ENCODE assay signal across 10 mouse cellular contexts in the genomic region with DNA sequence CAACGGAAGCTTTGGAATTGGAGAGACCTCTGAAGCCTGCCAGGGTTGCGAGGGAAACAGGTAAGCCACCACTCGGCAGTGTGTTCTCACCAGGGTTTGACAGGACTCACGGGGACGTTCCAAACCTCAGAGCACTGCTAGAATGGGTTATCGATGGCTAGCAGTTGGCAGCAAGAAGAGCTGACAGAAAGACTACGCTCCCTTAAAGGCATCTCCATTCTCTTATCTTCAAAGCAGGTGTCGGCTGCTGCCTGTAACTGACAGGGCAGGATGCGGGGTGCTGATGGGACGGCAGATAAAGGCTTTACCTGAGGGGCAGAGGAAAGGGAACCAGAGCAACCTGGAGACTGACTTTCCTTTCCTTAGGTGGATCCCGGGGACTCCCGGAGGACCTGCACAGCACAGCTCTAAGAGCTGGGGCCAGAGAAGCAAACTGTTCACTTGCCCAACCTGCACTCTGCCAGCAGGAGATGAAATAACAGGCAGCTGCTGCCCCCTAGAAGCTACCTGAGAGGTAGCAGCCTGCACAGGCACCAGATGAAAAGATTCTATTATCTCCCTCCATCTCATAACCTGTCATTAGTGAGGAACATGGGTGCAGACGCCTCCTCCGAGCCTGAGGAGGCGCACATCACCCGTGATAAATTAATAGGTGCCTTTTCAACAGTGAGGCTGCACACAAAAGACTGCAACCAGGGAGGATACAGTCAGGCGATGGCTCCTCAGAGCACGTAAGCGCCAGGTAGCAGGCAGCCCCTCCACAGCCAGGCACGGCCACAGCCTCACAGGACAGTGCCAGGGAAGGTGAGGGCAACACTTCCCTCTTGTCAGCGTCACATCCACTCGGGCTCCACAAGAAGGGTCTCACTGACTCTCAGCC. TPM values are rescaled to one million over a fixed set of nuclear protein-coding genes. Genes with fewer than 3 reads are reported as not detected.
DNase-seq lines count a peak whose midpoint lies in the region; ATAC-seq and TF ChIP-seq lines count a peak whose summit lies in the region.
"Had no signal": no experiment of that assay in that cellular context is flagged by ENCODE, and none has a peak within 500 bp of the region (broad histone marks: within the 10 kb centered on the region; RNA-seq: fewer than 3 reads in every experiment).

No protein-coding gene starts in this region.

- no peak for TF ChIP-seq POLR2A in ES-Bruce4 (IDR thresholded peaks at IDR 0.05; ENCODE audit: insufficient read depth, low read length)

- no peak overlapping the region for H3K4me2 ChIP-seq in hindbrain, embryonic 12.5 days (replicated peaks)
- no peak overlapping the region for H3K4me2 ChIP-seq in hindbrain, embryonic 11.5 days (replicated peaks; ENCODE audit: low read depth, low read length)
- H3K4me2 ChIP-seq in midbrain, postnatal 0 days (ENCODE audit: low read depth, low read length, poor library complexity, severe bottlenecking) = no peak overlapping the region

- ATAC-seq in hindbrain, embryonic 12.5 days (ENCODE audit: low FRiP score) = peak; percentile 69
- ATAC-seq in hindbrain, embryonic 11.5 days (ENCODE audit: low FRiP score) = no peak
- peak; percentile 60; the same call in 1 of the 2 replicates for ATAC-seq in midbrain, postnatal 0 days (ENCODE audit: low FRiP score)
- ATAC-seq in erythroblast, adult 5-6 weeks (replicated peaks; ENCODE audit: low FRiP score, poor library complexity, severe bottlenecking) = no peak

- TF ChIP-seq EP300 in ES-Bruce4 (IDR thresholded peaks at IDR 0.05; ENCODE audit: insufficient read depth, low read depth, low read length) = no peak

- peaks cover 10% of the 10 kb centered on the region for H3K4me1 ChIP-seq in hindbrain, embryonic 12.5 days
- no peaks in the 10 kb centered on the region for H3K4me1 ChIP-seq in hindbrain, embryonic 11.5 days (replicated peaks; ENCODE audit: control insufficient read depth, insufficient read depth, low read length)
- H3K4me1 ChIP-seq in ES-Bruce4 (ENCODE audit: control insufficient read depth, insufficient read depth, low read length) = peaks cover 8% of the 10 kb centered on the region
- no peaks in the 10 kb centered on the region for H3K4me1 ChIP-seq in midbrain, postnatal 0 days (ENCODE audit: insufficient read depth, low read length)

- no peaks in the 10 kb centered on the region for H3K9me3 ChIP-seq in hindbrain, embryonic 12.5 days (replicated peaks)
- no peaks in the 10 kb centered on the region for H3K9me3 ChIP-seq in hindbrain, embryonic 11.5 days (ENCODE audit: control insufficient read depth, low read length)
- no peaks in the 10 kb centered on the region for H3K9me3 ChIP-seq in ES-Bruce4 (replicated peaks; ENCODE audit: control insufficient read depth, insufficient read depth, low read length, poor library complexity, severe bottlenecking)
- no peaks in the 10 kb centered on the region for H3K9me3 ChIP-seq in midbrain, postnatal 0 days (ENCODE audit: low read length)

- H3K27ac ChIP-seq in hindbrain, embryonic 12.5 days = peak overlapping the region; percentile 35; the same call in 1 of the 2 replicates
- no peak overlapping the region; the same call in 1 of the 2 replicates for H3K27ac ChIP-seq in hindbrain, embryonic 11.5 days (ENCODE audit: low read depth, low read length)
- no peak overlapping the region for H3K27ac ChIP-seq in ES-Bruce4 (ENCODE audit: insufficient read depth, low read length)
- H3K27ac ChIP-seq in midbrain, postnatal 0 days (ENCODE audit: low read depth, low read length) = no peak overlapping the region

- 82% methylated on average over 22 of the region's 22 CpGs for WGBS in hindbrain, embryonic 12.5 days
- 87% methylated on average over 22 of the region's 22 CpGs for WGBS in hindbrain, embryonic 11.5 days
- WGBS in midbrain, postnatal 0 days = 75% methylated on average over 22 of the region's 22 CpGs

- H3K36me3 ChIP-seq in hindbrain, embryonic 12.5 days = peaks cover 2% of the 10 kb centered on the region; the same call in 1 of the 2 replicates
- no peaks in the 10 kb centered on the region for H3K36me3 ChIP-seq in hindbrain, embryonic 11.5 days (ENCODE audit: control insufficient read depth, insufficient read depth, low read length)
- no peaks in the 10 kb centered on the region for H3K36me3 ChIP-seq in ES-Bruce4 (ENCODE audit: control insufficient read depth, insufficient read depth, low read length, poor library complexity, severe bottlenecking)
- H3K36me3 ChIP-seq in midbrain, postnatal 0 days (ENCODE audit: insufficient read depth, low read length) = peaks cover under 1% of the 10 kb centered on the region; the same call in 1 of the 2 replicates

- H3K9ac ChIP-seq in hindbrain, embryonic 12.5 days = no peak overlapping the region
- H3K9ac ChIP-seq in hindbrain, embryonic 11.5 days (ENCODE audit: low read depth, low read length) = no peak overlapping the region
- H3K9ac ChIP-seq in ES-Bruce4 (ENCODE audit: low read depth, poor library complexity, severe bottlenecking) = no peak overlapping the region
- H3K9ac ChIP-seq in midbrain, postnatal 0 days (replicated peaks; ENCODE audit: low read length, poor library complexity, severe bottlenecking) = no peak overlapping the region

- peak; percentile 61 for TF ChIP-seq CTCF in ES-Bruce4 (IDR thresholded peaks at IDR 0.05; ENCODE audit: low read depth, low read length)
- TF ChIP-seq CTCF in midbrain, postnatal 0 days (IDR thresholded peaks at IDR 0.05) = peak; percentile 76

- no peaks in the 10 kb centered on the region for H3K27me3 ChIP-seq in hindbrain, embryonic 12.5 days
- no peaks in the 10 kb centered on the region for H3K27me3 ChIP-seq in hindbrain, embryonic 11.5 days (ENCODE audit: control insufficient read depth, insufficient read depth, low read length)
- no peaks in the 10 kb centered on the region for H3K27me3 ChIP-seq in ES-Bruce4 (ENCODE audit: control insufficient read depth, insufficient read depth, low read length, poor library complexity, severe bottlenecking)
- H3K27me3 ChIP-seq in midbrain, postnatal 0 days (ENCODE audit: insufficient read depth, low read length) = no peaks in the 10 kb centered on the region

- DNase-seq in hindbrain, embryonic 11.5 days (ENCODE audit: low spot score) = no peak
- peak; percentile 52 to 66 for DNase-seq in cerebellum, postnatal 25 days
- DNase-seq in midbrain, postnatal 0 days (ENCODE audit: low spot score) = peak; percentile 69
- no peak for DNase-seq in adrenal gland, postnatal 4 days (ENCODE audit: low spot score in 2 of 2)
- DNase-seq in heart, adult 9 months (ENCODE audit: low spot score in 2 of 2) = no peak
- DNase-seq: adrenal gland, adult 2 months had no signal

- H3K4me3 ChIP-seq in hindbrain, embryonic 12.5 days = no peak overlapping the region
- H3K4me3 ChIP-seq in hindbrain, embryonic 11.5 days (ENCODE audit: low read depth, low read length) = no peak overlapping the region
- H3K4me3 ChIP-seq in ES-Bruce4 (ENCODE audit: low read depth, low read length) = no peak overlapping the region
- no peak overlapping the region for H3K4me3 ChIP-seq in midbrain, postnatal 0 days (ENCODE audit: low read depth, low read length)

RNA-seq across cellular contexts. Expression of a gene that starts 32.8 kb away (rescaled TPM):
- 49.4 and 55.5 TPM in 2 replicates for polyA plus RNA-seq in hindbrain, embryonic 12.5 days (2016; fragmentation: Nextera tagmentation; extraction: Ambion mirVana)
- polyA plus RNA-seq in hindbrain, embryonic 11.5 days (2014; fragmentation: Nextera tagmentation; extraction: Ambion mirVana) = 29.9 and 33.5 TPM in 2 replicates
- 31.2 and 32.4 TPM in 2 replicates for polyA plus RNA-seq in ES-Bruce4 (2011; ENCODE audit: insufficient read depth, insufficient read length, low read depth, missing spikeins)
- 74.0 and 75.5 TPM in 2 replicates for total RNA-seq in midbrain, postnatal 0 days (2014; rRNA removed)
- polyA plus RNA-seq in midbrain, postnatal 0 days (2015; fragmentation: Nextera tagmentation; extraction: Ambion mirVana) = 62.5 and 67.2 TPM in 2 replicates
- total RNA-seq in adrenal gland, postnatal 4 days (2021) = 10 to 100 TPM; 63.0 to 67.3 TPM
- total RNA-seq in erythroblast, adult 5-6 weeks (2015; ENCODE audit: low replicate concordance) = 1.9 and 6.3 TPM in 2 replicates
- 3.2 and 5.6 TPM in 2 replicates for total RNA-seq in erythroblast, adult 5-6 weeks (2017; ENCODE audit: low replicate concordance)

RNA-seq across cellular contexts. Expression of a gene that starts 37.0 kb away (rescaled TPM):
- 30.2 and 30.6 TPM in 2 replicates for polyA plus RNA-seq in hindbrain, embryonic 12.5 days (2016; fragmentation: Nextera tagmentation; extraction: Ambion mirVana)
- polyA plus RNA-seq in hindbrain, embryonic 11.5 days (2014; fragmentation: Nextera tagmentation; extraction: Ambion mirVana) = 29.0 and 30.9 TPM in 2 replicates
- polyA plus RNA-seq in ES-Bruce4 (2011; ENCODE audit: insufficient read depth, insufficient read length, low read depth, missing spikeins) = 15.5 and 15.8 TPM in 2 replicates
- 10.5 and 14.6 TPM in 2 replicates for total RNA-seq in midbrain, postnatal 0 days (2014; rRNA removed)
- polyA plus RNA-seq in midbrain, postnatal 0 days (2015; fragmentation: Nextera tagmentation; extraction: Ambion mirVana) = 21.6 and 23.3 TPM in 2 replicates
- total RNA-seq in adrenal gland, postnatal 4 days (2021) = 10 to 100 TPM; 24.4 to 24.9 TPM
- 4.8 and 9.4 TPM in 2 replicates for total RNA-seq in erythroblast, adult 5-6 weeks (2015; ENCODE audit: low replicate concordance)
- 2.6 and 3.9 TPM in 2 replicates for total RNA-seq in erythroblast, adult 5-6 weeks (2017; ENCODE audit: low replicate concordance)

RNA-seq across cellular contexts. Expression of a gene that starts 59.7 kb away (rescaled TPM):
- 0.34 and 0.36 TPM in 2 replicates for polyA plus RNA-seq in hindbrain, embryonic 12.5 days (2016; fragmentation: Nextera tagmentation; extraction: Ambion mirVana)
- polyA plus RNA-seq in hindbrain, embryonic 11.5 days (2014; fragmentation: Nextera tagmentation; extraction: Ambion mirVana) = 0.36 and 0.54 TPM in 2 replicates
- 0.91 and 1.4 TPM in 2 replicates for polyA plus RNA-seq in ES-Bruce4 (2011; ENCODE audit: insufficient read depth, insufficient read length, low read depth, missing spikeins)
- 1.5 TPM in 1 of 2 replicates, not detected in the other for total RNA-seq in midbrain, postnatal 0 days (2014; rRNA removed)
- polyA plus RNA-seq in midbrain, postnatal 0 days (2015; fragmentation: Nextera tagmentation; extraction: Ambion mirVana) = 1.1 and 1.2 TPM in 2 replicates
- 1 to 10 TPM; 2.4 to 3.1 TPM for total RNA-seq in adrenal gland, postnatal 4 days (2021)
- not detected in 2 replicates for total RNA-seq in erythroblast, adult 5-6 weeks (2015; ENCODE audit: low replicate concordance)
- total RNA-seq in erythroblast, adult 5-6 weeks (2017; ENCODE audit: low replicate concordance) = not detected in 2 replicates
- total RNA-seq: hematopoietic stem cell, adult 5-6 weeks had no signal
- polyA plus RNA-seq: adrenal gland, adult 2 months had no signal

Comparison
In these comparisons a context has a peak if more than half of its experiments do, and no peak if none do; other contexts are left out.
1. ATAC-seq: peak in hindbrain, embryonic 12.5 days (single experiment) and midbrain, postnatal 0 days (single experiment); none in hindbrain, embryonic 11.5 days (single experiment) and erythroblast, adult 5-6 weeks (single experiment).
2. DNase-seq: peak in cerebellum, postnatal 25 days (2 of 2) and midbrain, postnatal 0 days (single experiment); none in hindbrain, embryonic 11.5 days (single experiment), adrenal gland, postnatal 4 days (0 of 2) and heart, adult 9 months (0 of 2).